Mouse (Mus musculus) embryonic facial prominence, embryonic 11.5 days (tissue): ENCODE results near the gene Inha. TPM values are rescaled to one million over a fixed set of nuclear protein-coding genes. Genes with fewer than 3 reads are reported as not detected.

Experiments
- ATAC-seq: fragments of 200-750 bp; cut with Nextera tagmentation; replicated peaks from 2 replicates; pipeline ENCODE4 v1.8.0; 2017; ENCODE audit warnings: low read depth; ENCODE audit not compliant: insufficient number of reproducible peaks, low FRiP score, low TSS enrichment
- DNase-seq: peaks from one replicate; pipeline ENCODE4 v3.0.0-alpha.2; 2015; ENCODE audit warnings: low spot score
- H3K27ac ChIP-seq: fragments of 300-500 bp; sonication (generic); replicated peaks from 2 replicates; pipeline ENCODE4 v1.5.1; 2014; ENCODE audit warnings: mild to moderate bottlenecking, low read depth, low read length, control low read depth
- H3K27me3 ChIP-seq: fragments of 300-500 bp; sonication (generic); 2 replicates; pipeline ENCODE4 v1.6.1; 2014; ENCODE audit warnings: mild to moderate bottlenecking, low read length, moderate library complexity, mixed read lengths; ENCODE audit not compliant: control insufficient read depth, insufficient read depth
- H3K36me3 ChIP-seq: fragments of 300-500 bp; sonication (generic); replicated peaks from 2 replicates; pipeline ENCODE4 v1.6.1; 2014; ENCODE audit warnings: low read depth, mild to moderate bottlenecking, low read length, moderate library complexity, mixed read lengths; ENCODE audit not compliant: control insufficient read depth, insufficient read depth
- H3K4me1 ChIP-seq: fragments of 300-500 bp; sonication (generic); 2 replicates; pipeline ENCODE4 v1.6.1; 2014; ENCODE audit warnings: low read length, mixed read lengths; ENCODE audit not compliant: control insufficient read depth, insufficient read depth
- H3K4me2 ChIP-seq: fragments of 300-500 bp; sonication (generic); 2 replicates; pipeline ENCODE4 v1.6.1; 2014; ENCODE audit warnings: low read depth, mild to moderate bottlenecking, control low read depth, low read length, moderate library complexity
- H3K4me3 ChIP-seq: fragments of 300-500 bp; sonication (generic); 2 replicates; pipeline ENCODE4 v1.5.1; 2014; ENCODE audit warnings: low read depth, low read length, control low read depth
- H3K9ac ChIP-seq: fragments of 300-500 bp; sonication (generic); replicated peaks from 2 replicates; pipeline ENCODE4 v1.6.1; 2014; ENCODE audit warnings: mild to moderate bottlenecking, control low read depth, low read length
- H3K9me3 ChIP-seq: fragments of 300-500 bp; sonication (generic); replicated peaks from 2 replicates; pipeline ENCODE4 v1.6.1; 2016; ENCODE audit warnings: mild to moderate bottlenecking, low read length, inconsistent platforms, mixed read lengths; ENCODE audit not compliant: control insufficient read depth
- WGBS: fragments of 180-500 bp; shearing (Covaris S2); extraction: QIAGEN DNeasy Blood & Tissue Kit; methylation state at CpG from one replicate; pipeline ENCODE4 v1.1.7; 2014; 5-methylcytosine and 5-hydroxymethylcytosine counted together
- polyA plus RNA-seq: library from polyadenylated mRNA; unstranded; fragments of >200 nt; fragmentation: Nextera tagmentation; extraction: Ambion mirVana; gene quantifications from 2 replicates; pipeline ENCODE4 v1.2.1, GENCODE M21; 2014

Inha gene
- polyA plus RNA-seq, 1 experiment from 2014 or later: 1.9 TPM

GRCm38 (mm10) chr1:75558388-75559178 lies 51.7 kb downstream of the Inha start:
- ATAC-seq (no peak), DNase-seq (no peak)
- Histone ChIP-seq H3K4me1 (peaks cover 6% of the 10 kb centered on the region), H3K4me2 (peak overlapping the region; percentile 4; the same call in 1 of the 2 replicates), H3K9me3 (peaks cover 2% of the 10 kb centered on the region; the same call in 1 of the 2 replicates), H3K27me3 (no peaks in the 10 kb centered on the region), H3K4me3 (no peak overlapping the region), H3K9ac (peak overlapping the region; percentile 28; the same call in 1 of the 2 replicates), H3K36me3 (no peaks in the 10 kb centered on the region), H3K27ac (no peak overlapping the region)
- 85% methylated on average over 18 of the region's 18 CpGs for WGBS

DNA sequence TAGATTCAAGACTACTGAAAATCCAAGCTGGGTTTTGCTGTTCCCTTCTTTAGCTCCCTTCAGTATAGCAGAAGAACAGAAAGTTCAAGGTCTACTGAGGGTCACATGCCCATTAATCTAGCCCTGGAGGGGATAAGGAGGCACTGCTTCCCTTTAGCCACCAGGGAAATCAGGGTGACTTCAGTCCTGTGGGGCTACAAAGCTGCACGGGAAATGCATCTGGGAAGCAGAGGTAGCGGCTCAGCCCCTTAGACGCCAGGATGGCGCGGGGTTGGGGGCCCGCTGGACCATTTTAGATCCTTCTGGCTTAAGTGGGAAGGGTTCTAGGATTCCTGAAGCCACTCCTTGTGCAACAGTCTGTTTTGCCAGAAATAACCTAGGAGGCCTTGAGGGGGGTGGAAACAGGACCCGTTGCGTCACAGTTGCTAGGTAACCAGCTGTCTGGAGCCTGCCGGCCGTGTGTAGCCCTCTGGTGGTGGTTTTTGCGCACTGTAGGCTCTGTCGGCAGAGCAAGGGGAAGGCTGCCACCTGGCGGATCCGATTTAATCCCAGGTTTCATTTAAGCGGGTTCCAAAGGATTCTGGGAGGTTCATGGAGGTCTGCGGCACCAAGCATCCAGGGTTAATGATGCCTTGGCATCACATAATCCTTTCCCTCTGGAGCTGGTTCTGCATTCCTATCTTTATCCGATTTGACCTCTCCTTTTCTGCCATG lies 52.5 kb downstream of the Inha start:
- 7% methylated on average over 17 of the region's 17 CpGs for WGBS
- Histone ChIP-seq H3K4me2 (peak overlapping the region; percentile 21), H3K27me3 (no peaks in the 10 kb centered on the region), H3K9ac (peak overlapping the region; percentile 28), H3K27ac (no peak overlapping the region; the same call in 1 of the 2 replicates), H3K36me3 (no peaks in the 10 kb centered on the region), H3K4me1 (peaks cover 6% of the 10 kb centered on the region), H3K4me3 (no peak overlapping the region), H3K9me3 (peaks cover 2% of the 10 kb centered on the region; the same call in 1 of the 2 replicates)
- ATAC-seq (peak; percentile 82), DNase-seq (peak; percentile 97)

Other genes starting within 250 kb of the Inha start
- gene Ptprn, start 242.6 kb upstream of the Inha start, polyA plus RNA-seq: 1.4 and 1.5 TPM in 2 replicates
- 4.9 and 5.8 TPM in 2 replicates for gene Resp18, start 228.7 kb upstream of the Inha start, polyA plus RNA-seq
- 123 and 146 TPM in 2 replicates for gene Dnpep, start 189.1 kb upstream of the Inha start, polyA plus RNA-seq
- 6.9 and 9.9 TPM in 2 replicates for gene Des, start 146.7 kb upstream of the Inha start, polyA plus RNA-seq
- gene Speg, start 131.8 kb upstream of the Inha start, polyA plus RNA-seq: 16.7 and 19.9 TPM in 2 replicates
- gene Gmppa, start 71.1 kb upstream of the Inha start, polyA plus RNA-seq: 36.9 and 38.4 TPM in 2 replicates
- 0.29 and 1.1 TPM in 2 replicates for gene Asic4, start 56.6 kb upstream of the Inha start, polyA plus RNA-seq
- gene Chpf, start 27.8 kb upstream of the Inha start, polyA plus RNA-seq: 14.6 and 15.3 TPM in 2 replicates
- gene Tmem198, start 27.5 kb upstream of the Inha start, polyA plus RNA-seq: 0.98 and 1.6 TPM in 2 replicates
- gene Obsl1, start 625 bp upstream of the Inha start, polyA plus RNA-seq: 52.4 and 54.2 TPM in 2 replicates
- gene Stk11ip, start 14.5 kb downstream of the Inha start, polyA plus RNA-seq: 11.4 and 14.2 TPM in 2 replicates
- gene Slc4a3, start 39.2 kb downstream of the Inha start, polyA plus RNA-seq: 7.5 and 7.6 TPM in 2 replicates